Mouse (Mus musculus): ENCODE results near the gene Rabepk.

DNA sequence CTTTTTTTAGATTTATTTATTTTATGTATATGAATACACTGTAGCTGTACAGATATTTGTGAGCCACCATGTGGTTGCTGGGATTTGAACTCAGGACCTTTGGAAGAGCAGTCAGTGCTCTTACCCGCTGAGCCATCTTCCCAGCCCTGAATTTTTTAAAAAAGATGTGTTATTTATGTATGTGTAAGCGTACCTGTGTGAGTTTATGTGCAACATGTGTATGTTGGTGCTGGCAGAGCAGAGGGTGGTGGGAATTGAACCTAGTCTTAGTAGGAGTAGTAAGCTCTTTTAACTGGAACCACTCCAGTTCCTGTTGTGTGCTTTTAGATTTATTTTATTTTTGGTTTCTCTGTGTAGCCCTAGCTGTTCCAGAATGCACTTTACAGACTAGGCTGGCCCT lies 4.5 kb upstream of the Rabepk start:
- TF ChIP-seq CTCF (IDR thresholded peaks at IDR 0.05; ENCODE audit: insufficient read depth, low read length) (no peak), POLR2A (IDR thresholded peaks at IDR 0.05; ENCODE audit: borderline replicate concordance, extremely low read depth, low read depth, low read length) (no peak)

Measured in lung, adult 2 months (tissue).